Mouse (Mus musculus) embryonic facial prominence, embryonic 10.5 days (tissue): ENCODE measurements around the gene BC048671. TPM values are rescaled to one million over a fixed set of nuclear protein-coding genes. Genes with fewer than 3 reads are reported as not detected.

Source experiments
- DNase-seq: peaks from one replicate; pipeline ENCODE4 v3.0.0-alpha.2; 2017; ENCODE audit warnings: low spot score
- H3K27ac ChIP-seq: fragments of 300-500 bp; sonication (generic); replicated peaks from 2 replicates; pipeline ENCODE4 v1.5.1; 2016; ENCODE audit warnings: mild to moderate bottlenecking
- H3K27me3 ChIP-seq: fragments of 300-500 bp; sonication (generic); replicated peaks from 2 replicates; pipeline ENCODE4 v1.6.1; 2016; ENCODE audit warnings: low read depth, mild to moderate bottlenecking; ENCODE audit not compliant: poor library complexity, severe bottlenecking
- H3K36me3 ChIP-seq: fragments of 300-500 bp; sonication (generic); replicated peaks from 2 replicates; pipeline ENCODE4 v1.6.1; 2016; ENCODE audit warnings: mild to moderate bottlenecking, moderate library complexity
- H3K4me1 ChIP-seq: fragments of 300-500 bp; sonication (generic); 2 replicates; pipeline ENCODE4 v1.6.1; 2016
- H3K4me3 ChIP-seq: fragments of 300-500 bp; sonication (generic); 2 replicates; pipeline ENCODE4 v1.5.1; 2016; ENCODE audit warnings: mild to moderate bottlenecking, moderate library complexity
- H3K9me3 ChIP-seq: fragments of 300-500 bp; sonication (generic); 2 replicates; pipeline ENCODE4 v1.6.1; 2016; ENCODE audit warnings: mild to moderate bottlenecking
- WGBS: fragments of 180-500 bp; shearing (Covaris S2); methylation state at CpG from one replicate; pipeline ENCODE4 v1.1.7; 2016; 5-methylcytosine and 5-hydroxymethylcytosine counted together
- polyA plus RNA-seq: library from polyadenylated mRNA; unstranded; fragments of >200 nt; fragmentation: Nextera tagmentation; extraction: Ambion mirVana; gene quantifications from 2 replicates; pipeline ENCODE4 v1.2.1, GENCODE M21; 2016

BC048671 gene
- polyA plus RNA-seq, 1 experiment from 2014 or later, result not detected

- Histone ChIP-seq H3K36me3 (no peaks in the 10 kb centered on the region), H3K27ac (no peak within 1 kb of the TSS), H3K9me3 (no peaks in the 10 kb centered on the region), H3K27me3 (peaks cover 30% of the 10 kb centered on the region), H3K4me3 (peak within 1 kb of the TSS; percentile 51), H3K4me1 (peaks cover 7% of the 10 kb centered on the region)
- 7% methylated on average over 22 of the region's 22 CpGs for WGBS
- peak; percentile 30 for DNase-seq
These were observed 24.0 kb downstream of the BC048671 start, which contains the start of gene Chst13 for GRCm38 (mm10) chr6:90324991-90325390. TSS of gene Chst13 (minus strand) at chr6:90325185.

DNA sequence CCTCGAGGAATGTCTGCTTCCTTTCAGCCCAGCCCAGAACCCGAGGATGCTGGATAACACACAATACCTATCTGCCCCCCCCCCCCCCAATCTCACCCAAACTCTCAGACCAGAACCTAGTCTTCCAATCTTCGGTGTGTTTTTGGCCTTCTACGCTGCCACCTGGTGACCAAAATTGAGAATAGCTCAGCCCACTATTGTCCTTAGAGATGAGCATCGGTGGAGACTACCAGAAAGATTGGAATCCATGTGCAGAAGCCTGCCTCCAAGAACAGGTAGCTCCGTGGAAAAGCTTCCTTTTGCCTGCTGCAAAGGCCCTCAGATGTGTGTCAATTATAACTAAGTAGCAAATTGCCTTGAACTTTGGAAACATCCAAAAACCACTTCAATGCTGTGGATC, 26.7 kb downstream of the BC048671 start:
- H3K4me1 ChIP-seq, result peaks cover 7% of the 10 kb centered on the region
- DNase-seq, result peak; percentile 16
- peaks cover 30% of the 10 kb centered on the region for H3K27me3 ChIP-seq
- H3K27ac ChIP-seq, result no peak overlapping the region
- 26% methylated on average over 6 of the region's 6 CpGs for WGBS
- no peaks in the 10 kb centered on the region for H3K36me3 ChIP-seq
- no peaks in the 10 kb centered on the region for H3K9me3 ChIP-seq
- no peak overlapping the region for H3K4me3 ChIP-seq

- DNase-seq, result no peak
- no peaks in the 10 kb centered on the region for H3K36me3 ChIP-seq
- H3K4me1 ChIP-seq, result peaks cover 4% of the 10 kb centered on the region
- H3K27me3 ChIP-seq, result peaks cover 20% of the 10 kb centered on the region
- no peak overlapping the region for H3K4me3 ChIP-seq
- WGBS, result 54% methylated on average over 1 of the region's 1 CpGs
- H3K27ac ChIP-seq, result no peak overlapping the region
- H3K9me3 ChIP-seq, result no peaks in the 10 kb centered on the region
These were observed 28.9 kb downstream of the BC048671 start for GRCm38 (mm10) chr6:90329953-90330352.

DNA sequence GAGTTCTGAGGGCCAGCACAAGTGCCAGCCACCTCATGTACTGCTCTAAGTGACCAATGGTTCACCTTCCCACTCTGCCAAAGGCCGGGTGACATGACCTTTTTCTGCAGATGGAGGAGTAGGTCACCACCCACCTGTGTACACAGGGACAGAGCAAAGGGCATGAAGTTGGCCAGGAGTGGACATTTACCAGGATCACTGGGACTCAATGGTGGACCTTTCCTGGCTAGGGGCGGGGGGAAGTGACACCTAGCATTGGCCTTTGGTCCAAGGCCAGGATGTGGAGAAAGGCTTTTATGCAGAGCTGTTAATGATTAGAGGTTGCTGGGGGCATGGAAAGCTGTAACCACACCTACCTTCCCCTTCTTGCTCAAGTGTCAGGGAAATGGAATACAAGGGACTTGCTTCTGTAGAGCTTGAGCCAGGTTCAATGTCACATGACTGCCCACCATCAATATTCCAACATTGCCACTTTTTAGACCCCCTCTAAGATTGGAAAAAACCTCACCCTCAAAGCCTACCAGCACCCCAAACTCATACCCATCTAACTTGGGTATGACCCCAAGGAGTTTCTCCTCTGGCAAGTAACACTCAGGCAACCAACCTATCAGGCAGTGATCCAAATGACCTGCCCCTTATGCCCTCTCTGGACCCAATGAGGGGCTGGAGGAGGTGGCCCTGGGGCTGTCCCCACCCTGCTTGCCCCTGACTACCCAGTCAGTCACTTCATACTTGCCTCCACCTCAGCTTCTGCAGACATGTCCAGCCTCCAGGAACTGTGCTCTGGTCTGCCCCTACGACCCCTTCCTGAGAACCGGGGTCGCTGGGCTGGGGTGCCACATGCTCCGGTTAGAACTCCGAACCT, 31.8 kb downstream of the BC048671 start, which contains the start of gene Uroc1:
Uroc1 (plus strand) TSS at position 724 of the 865 bp plus-strand sequence.
- WGBS, result 84% methylated on average over 7 of the region's 7 CpGs
- Histone ChIP-seq H3K9me3 (no peaks in the 10 kb centered on the region), H3K36me3 (no peaks in the 10 kb centered on the region), H3K27ac (no peak within 1 kb of the TSS), H3K4me3 (no peak within 1 kb of the TSS), H3K4me1 (no peaks in the 10 kb centered on the region), H3K27me3 (no peaks in the 10 kb centered on the region)
- no peak for DNase-seq

DNA sequence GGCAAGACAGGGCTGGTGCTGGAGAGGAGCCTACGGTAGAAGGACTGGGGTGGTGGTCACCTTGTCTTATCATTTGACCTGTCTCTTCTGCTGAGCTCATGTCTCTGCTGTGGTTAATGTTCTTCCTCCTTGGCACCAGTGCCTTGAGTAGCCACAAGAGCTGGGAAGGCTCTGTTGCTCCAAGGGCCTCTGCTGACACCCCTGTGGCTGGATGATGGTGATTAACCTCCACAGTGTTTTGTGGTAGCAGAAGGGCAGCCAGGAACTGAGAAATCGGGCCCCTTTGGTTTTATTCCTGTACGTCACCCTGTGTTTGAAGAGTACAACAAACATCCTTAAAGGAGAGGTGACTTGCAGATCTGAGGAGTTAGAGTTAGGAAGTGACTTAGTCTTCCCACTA, 33.2 kb downstream of the BC048671 start:
- H3K4me3 ChIP-seq, result no peak overlapping the region
- H3K27me3 ChIP-seq, result no peaks in the 10 kb centered on the region
- DNase-seq, result no peak
- H3K27ac ChIP-seq, result no peak overlapping the region
- 85% methylated on average over 3 of the region's 3 CpGs for whole genome bisulfite sequencing
- no peaks in the 10 kb centered on the region for H3K4me1 ChIP-seq
- H3K36me3 ChIP-seq, result no peaks in the 10 kb centered on the region
- H3K9me3 ChIP-seq, result no peaks in the 10 kb centered on the region

DNA sequence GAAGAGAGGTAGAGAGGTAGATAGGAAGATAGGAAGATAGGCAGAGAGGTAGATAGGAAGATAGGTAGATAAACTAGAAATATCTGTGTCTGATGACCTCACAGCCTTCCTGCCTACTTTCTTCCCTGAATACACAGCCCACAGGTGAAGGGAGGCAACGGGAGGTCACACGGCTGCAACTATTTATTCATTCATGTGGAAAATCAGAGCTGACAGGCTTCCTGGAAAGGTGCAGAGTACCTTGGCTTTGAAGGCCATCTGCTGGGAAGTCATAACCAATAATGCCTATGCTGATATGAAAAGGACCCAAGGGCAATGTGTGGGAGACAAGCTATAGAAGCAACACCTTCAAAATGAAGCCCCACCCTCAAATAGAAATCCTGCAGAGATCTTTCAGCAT, 41.3 kb downstream of the BC048671 start:
- Histone ChIP-seq H3K4me3 (no peak overlapping the region), H3K27ac (no peak overlapping the region), H3K36me3 (no peaks in the 10 kb centered on the region), H3K9me3 (no peaks in the 10 kb centered on the region), H3K4me1 (no peaks in the 10 kb centered on the region), H3K27me3 (no peaks in the 10 kb centered on the region)
- WGBS, result 75% methylated on average over 2 of the region's 2 CpGs
- no peak for DNase-seq

DNA sequence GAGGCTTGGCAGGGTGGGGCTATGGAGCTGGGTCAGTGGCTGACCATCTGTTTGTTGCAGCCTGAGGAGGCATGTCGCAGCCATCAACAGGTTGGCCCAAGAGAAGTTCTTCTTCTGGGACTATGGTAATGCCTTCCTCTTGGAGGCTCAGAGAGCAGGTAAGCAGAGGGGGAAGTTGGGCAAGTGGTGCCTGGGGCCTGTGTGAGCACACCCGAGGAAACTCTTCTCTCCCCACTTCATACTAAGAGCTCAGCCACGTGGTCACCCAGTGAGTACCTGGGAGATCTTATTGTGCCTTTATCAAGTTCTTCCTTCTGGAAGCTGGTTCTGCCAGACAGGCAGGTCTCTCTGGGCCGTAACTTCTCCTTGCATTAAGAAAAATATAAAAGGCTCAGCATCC, 46.2 kb downstream of the BC048671 start:
- Histone ChIP-seq H3K4me1 (peaks cover 3% of the 10 kb centered on the region; the same call in 1 of the 2 replicates), H3K27ac (no peak overlapping the region), H3K4me3 (no peak overlapping the region), H3K36me3 (no peaks in the 10 kb centered on the region), H3K9me3 (no peaks in the 10 kb centered on the region), H3K27me3 (no peaks in the 10 kb centered on the region)
- no peak for DNase-seq
- WGBS, result 83% methylated on average over 4 of the region's 4 CpGs

- no peak overlapping the region for H3K27ac ChIP-seq
- no peaks in the 10 kb centered on the region for H3K9me3 ChIP-seq
- H3K4me3 ChIP-seq, result no peak overlapping the region
- H3K4me1 ChIP-seq, result peaks cover 3% of the 10 kb centered on the region; the same call in 1 of the 2 replicates
- H3K36me3 ChIP-seq, result no peaks in the 10 kb centered on the region
- H3K27me3 ChIP-seq, result no peaks in the 10 kb centered on the region
- no peak for DNase-seq
- 78% methylated on average over 4 of the region's 4 CpGs for WGBS
These were observed 47.5 kb downstream of the BC048671 start for GRCm38 (mm10) chr6:90348500-90348899.

GRCm38 (mm10) chr6:90350011-90350410, 49.0 kb downstream of the BC048671 start:
- H3K4me1 ChIP-seq, result peaks cover 3% of the 10 kb centered on the region; the same call in 1 of the 2 replicates
- H3K4me3 ChIP-seq, result no peak overlapping the region
- WGBS, result 57% methylated on average over 2 of the region's 2 CpGs
- no peaks in the 10 kb centered on the region for H3K9me3 ChIP-seq
- H3K36me3 ChIP-seq, result no peaks in the 10 kb centered on the region
- H3K27ac ChIP-seq, result no peak overlapping the region
- no peak for DNase-seq
- H3K27me3 ChIP-seq, result no peaks in the 10 kb centered on the region

Other genes starting within 250 kb of the BC048671 start
- not detected in 2 replicates for gene Vmn1r49, start 222.7 kb upstream of the BC048671 start, polyA plus RNA-seq
- gene Vmn1r50, start 199.8 kb upstream of the BC048671 start, polyA plus RNA-seq, result not detected in 2 replicates
- not detected in 2 replicates for gene Vmn1r51, start 178.6 kb upstream of the BC048671 start, polyA plus RNA-seq
- not detected in 2 replicates for gene Vmn1r52, start 126.4 kb upstream of the BC048671 start, polyA plus RNA-seq
- not detected in 2 replicates for gene V1ra8, start 98.4 kb upstream of the BC048671 start, polyA plus RNA-seq
- not detected in 2 replicates for gene Vmn1r53, start 76.8 kb upstream of the BC048671 start, polyA plus RNA-seq
- gene Vmn1r54, start 54.9 kb upstream of the BC048671 start, polyA plus RNA-seq, result not detected in 2 replicates
- gene Chst13, start 24.0 kb downstream of the BC048671 start, polyA plus RNA-seq, result 0.09 and 0.11 TPM in 2 replicates
- 0.04 TPM in 1 of 2 replicates, not detected in the other for gene Uroc1, start 32.1 kb downstream of the BC048671 start, polyA plus RNA-seq
- 6.0 and 7.2 TPM in 2 replicates for gene Zxdc, start 68.3 kb downstream of the BC048671 start, polyA plus RNA-seq
- gene Cfap100, start 127.6 kb downstream of the BC048671 start, polyA plus RNA-seq, result 0.76 and 0.99 TPM in 2 replicates
- 6.4 and 7.5 TPM in 2 replicates for gene Klf15, start 161.4 kb downstream of the BC048671 start, polyA plus RNA-seq
- gene Aldh1l1, start 185.2 kb downstream of the BC048671 start, polyA plus RNA-seq, result 1.5 and 2.1 TPM in 2 replicates